Mouse (Mus musculus) heart, postnatal 0 days (tissue): ENCODE results near the gene Trim63. TPM values are rescaled to one million over a fixed set of nuclear protein-coding genes. Genes with fewer than 3 reads are reported as not detected.
"Not testable (repeated sequence)": the region's sequence is repeated elsewhere in the genome, so short reads cannot be mapped to it uniquely, and the experiment has no call there.

Experiments used
- ATAC-seq: fragments of 200-750 bp; cut with Nextera tagmentation; 2 replicates; pipeline ENCODE4 v1.8.0; 2017; ENCODE audit warnings: low read depth, moderate number of reproducible peaks, moderate library complexity; ENCODE audit not compliant: insufficient read depth
- DNase-seq: peaks from one replicate; pipeline ENCODE4 v3.0.0-alpha.2; 2016; ENCODE audit warnings: low spot score
- H3K27ac ChIP-seq: fragments of 300-500 bp; sonication (generic); 2 replicates; pipeline ENCODE4 v1.5.1; 2014; ENCODE audit warnings: low read depth, mild to moderate bottlenecking
- H3K27me3 ChIP-seq: fragments of 300-500 bp; sonication (generic); 2 replicates; pipeline ENCODE4 v1.6.1; 2014; ENCODE audit warnings: low read length, mixed read lengths; ENCODE audit not compliant: control insufficient read depth, insufficient read depth
- H3K36me3 ChIP-seq: fragments of 300-500 bp; sonication (generic); replicated peaks from 2 replicates; pipeline ENCODE4 v1.6.1; 2014; ENCODE audit warnings: low read length, mixed read lengths; ENCODE audit not compliant: control insufficient read depth, insufficient read depth
- H3K4me1 ChIP-seq: fragments of 300-500 bp; sonication (generic); 2 replicates; pipeline ENCODE4 v1.6.1; 2014; ENCODE audit warnings: antibody characterized with exemption; ENCODE audit not compliant: control insufficient read depth, insufficient read depth
- H3K4me2 ChIP-seq: fragments of 300-500 bp; sonication (generic); 2 replicates; pipeline ENCODE4 v1.6.1; 2014; ENCODE audit warnings: low read depth, mild to moderate bottlenecking, low read length, moderate library complexity
- H3K4me3 ChIP-seq: fragments of 300-500 bp; sonication (generic); 2 replicates; pipeline ENCODE4 v1.5.1; 2014; ENCODE audit warnings: low read depth, low read length
- H3K9ac ChIP-seq: fragments of 300-500 bp; sonication (generic); replicated peaks from 2 replicates; pipeline ENCODE4 v1.6.1; 2014; ENCODE audit warnings: low read depth, low read length, mixed read lengths
- H3K9me3 ChIP-seq: fragments of 300-500 bp; sonication (generic); replicated peaks from 2 replicates; pipeline ENCODE4 v1.6.1; 2016; ENCODE audit warnings: low read length; ENCODE audit not compliant: control insufficient read depth
- CTCF ChIP-seq: IDR thresholded peaks from 2 replicates; pipeline ENCODE4 v1.5.1; 2016; ENCODE audit warnings: antibody characterized with exemption, control low read depth, low read depth
- EP300 ChIP-seq: IDR thresholded peaks from 2 replicates; pipeline ENCODE4 v1.6.1; 2016; ENCODE audit warnings: antibody characterized with exemption, low read depth
- WGBS: fragments of 180-500 bp; shearing (Covaris S2); extraction: QIAGEN DNeasy Blood & Tissue Kit; methylation state at CpG from one replicate; pipeline ENCODE4 v1.1.7; 2014; 5-methylcytosine and 5-hydroxymethylcytosine counted together
- polyA plus RNA-seq: library from polyadenylated mRNA; unstranded; fragments of >200 nt; fragmentation: Nextera tagmentation; extraction: Ambion mirVana; gene quantifications from 2 replicates; pipeline ENCODE4 v1.2.1, GENCODE M21; 2015
- total RNA-seq: library from RNA; depleted of rRNA; stranded (reverse); fragments of >200 nt; gene quantifications from 2 replicates; pipeline ENCODE4 v1.2.3, GENCODE M21; 2014; ENCODE audit warnings: low replicate concordance; rRNA removed

The Trim63 gene
- total RNA-seq (168 and 170 TPM in 2 replicates), polyA plus RNA-seq (248 and 281 TPM in 2 replicates)

DNA sequence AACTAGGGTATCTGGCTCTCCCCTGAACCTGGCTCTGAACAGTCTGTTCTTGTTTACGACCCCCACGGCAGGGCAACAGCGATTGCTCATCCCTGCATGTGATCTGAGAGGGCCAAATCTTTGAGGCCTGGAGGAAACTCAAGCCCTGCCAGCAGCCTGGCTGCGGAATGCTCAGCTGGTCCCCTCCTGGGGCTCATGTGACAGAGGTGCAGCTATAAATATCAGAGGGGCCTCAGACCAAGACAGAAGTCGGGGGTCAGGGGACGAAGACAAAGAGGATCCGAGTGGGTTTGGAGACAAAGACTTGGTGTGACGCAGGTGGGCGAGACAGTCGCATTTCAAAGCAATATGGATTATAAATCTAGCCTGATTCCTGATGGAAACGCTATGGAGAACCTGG, at the start of gene Trim63:
Gene Trim63 (plus strand): TSS at position 245 of the 400 bp plus-strand sequence.
- Histone ChIP-seq H3K4me3 (peak within 1 kb of the TSS; percentile 63), H3K4me1 (peaks cover 26% of the 10 kb centered on the region), H3K27ac (peak within 1 kb of the TSS; percentile 94), H3K4me2 (peak within 1 kb of the TSS; percentile 63), H3K36me3 (peaks cover 13% of the 10 kb centered on the region; the same call in 1 of the 2 replicates), H3K9me3 (no peaks in the 10 kb centered on the region), H3K9ac (peak within 1 kb of the TSS; percentile 59), H3K27me3 (no peaks in the 10 kb centered on the region)
- ATAC-seq (peak; percentile 78), DNase-seq (peak; percentile 86)
- peak; percentile 92 for TF ChIP-seq EP300
- no peak for TF ChIP-seq CTCF
- 18% methylated on average over 11 of the region's 11 CpGs for WGBS

DNA sequence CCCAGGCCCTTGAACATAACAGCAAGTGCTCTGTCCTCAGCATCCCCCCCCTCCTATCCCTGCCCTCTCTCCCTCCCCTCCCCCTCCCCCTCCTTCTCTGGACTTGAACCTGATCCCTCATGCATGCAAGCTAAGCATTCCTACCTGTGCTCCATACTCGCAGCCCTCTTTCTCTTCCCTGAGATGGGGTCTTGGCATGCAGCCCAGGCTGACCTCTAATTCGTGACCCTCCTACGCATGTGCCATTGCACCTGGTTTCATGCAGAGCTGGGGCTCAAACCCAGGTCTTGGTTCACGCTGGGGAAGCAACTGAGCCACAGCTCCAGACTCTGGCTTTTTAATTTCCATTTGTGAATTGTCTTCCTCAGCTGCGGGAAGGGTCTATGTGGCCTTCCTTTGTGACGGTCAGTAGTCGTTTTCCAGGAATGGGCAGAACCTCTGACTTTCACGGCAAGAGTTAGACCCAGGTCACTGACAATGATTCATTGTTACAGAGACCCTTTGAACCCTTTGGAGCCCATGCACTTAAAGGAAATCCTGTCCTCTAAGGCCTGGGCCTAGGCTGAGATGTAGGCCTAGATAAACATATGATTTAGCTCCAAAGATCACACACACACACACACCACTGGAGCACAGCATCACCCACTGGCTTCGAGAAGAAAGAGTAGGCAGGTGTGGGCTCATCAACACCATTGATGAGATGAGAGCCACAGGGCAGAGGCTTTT, 48.9 kb upstream of the Trim63 start:
- H3K4me3 ChIP-seq: no peak overlapping the region
- no peak overlapping the region for H3K27ac ChIP-seq
- no peaks in the 10 kb centered on the region for H3K9me3 ChIP-seq
- DNase-seq: no peak
- no peaks in the 10 kb centered on the region for H3K36me3 ChIP-seq
- H3K4me2 ChIP-seq: no peak overlapping the region
- TF ChIP-seq CTCF (no peak), EP300 (no peak)
- no peak for ATAC-seq
- WGBS: 57% methylated on average over 9 of the region's 9 CpGs
- no peak overlapping the region for H3K9ac ChIP-seq
- H3K4me1 ChIP-seq: no peaks in the 10 kb centered on the region
- H3K27me3 ChIP-seq: no peaks in the 10 kb centered on the region

DNA sequence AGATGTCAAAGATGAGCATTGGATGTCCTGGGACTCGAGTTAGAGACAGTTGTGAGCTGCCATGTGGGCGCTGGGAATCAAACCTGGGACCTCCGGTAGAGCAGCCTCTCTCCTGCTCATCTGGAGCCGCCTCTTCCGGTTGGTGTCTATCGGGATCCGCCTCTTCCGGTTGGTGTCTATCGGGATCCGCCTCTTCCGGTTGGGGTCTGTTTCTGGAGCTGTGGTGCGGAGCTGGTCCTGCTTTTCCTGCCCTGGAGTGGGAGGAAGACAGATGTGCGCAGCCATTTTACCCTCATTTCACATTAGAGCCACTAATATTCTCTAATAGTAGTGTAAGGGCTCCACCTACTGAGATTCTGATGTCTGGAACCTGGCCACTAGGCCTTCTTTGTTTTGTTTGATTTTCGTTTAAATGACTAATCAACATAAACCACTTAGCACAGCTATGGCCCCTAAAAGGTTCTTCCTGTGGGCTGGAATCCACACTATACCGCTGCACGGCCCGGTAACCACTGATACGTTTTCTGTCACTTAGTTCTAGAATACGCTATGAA, 46.7 kb upstream of the Trim63 start:
- no peak overlapping the region for H3K4me2 ChIP-seq
- no peaks in the 10 kb centered on the region for H3K27me3 ChIP-seq
- no peak overlapping the region for H3K9ac ChIP-seq
- no peak overlapping the region for H3K27ac ChIP-seq
- WGBS: 84% methylated on average over 19 of the region's 19 CpGs
- H3K4me3 ChIP-seq: no peak overlapping the region
- H3K9me3 ChIP-seq: no peaks in the 10 kb centered on the region
- DNase-seq (no peak), ATAC-seq (no peak)
- H3K4me1 ChIP-seq: no peaks in the 10 kb centered on the region
- no peaks in the 10 kb centered on the region for H3K36me3 ChIP-seq
- no peak for TF ChIP-seq CTCF
- TF ChIP-seq EP300: no peak

DNA sequence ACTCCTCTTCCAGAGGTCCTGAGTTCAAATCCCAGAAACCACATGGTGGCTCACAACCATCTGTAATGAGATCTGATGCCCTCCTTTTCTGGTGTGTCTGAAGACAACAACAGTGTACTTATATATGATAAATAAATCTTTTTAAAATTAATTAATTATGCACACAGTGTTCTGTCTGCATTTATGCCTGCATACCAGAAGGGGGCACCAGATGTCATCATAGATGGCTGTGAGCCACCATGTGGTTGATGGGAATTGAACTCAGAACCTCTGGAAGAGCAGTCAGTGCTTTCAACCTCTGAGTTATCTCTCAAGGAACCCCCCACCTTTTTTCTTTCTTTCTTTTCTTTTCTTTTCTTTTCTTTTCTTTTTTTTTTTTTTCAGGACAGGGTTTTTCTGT, 45.3 kb upstream of the Trim63 start:
- not testable (repeated sequence) for H3K9ac ChIP-seq, H3K4me2 ChIP-seq, H3K27me3 ChIP-seq, H3K4me3 ChIP-seq, H3K36me3 ChIP-seq, H3K9me3 ChIP-seq, H3K27ac ChIP-seq, DNase-seq, H3K4me1 ChIP-seq, ATAC-seq
- peak; percentile 30 for TF ChIP-seq CTCF

DNA sequence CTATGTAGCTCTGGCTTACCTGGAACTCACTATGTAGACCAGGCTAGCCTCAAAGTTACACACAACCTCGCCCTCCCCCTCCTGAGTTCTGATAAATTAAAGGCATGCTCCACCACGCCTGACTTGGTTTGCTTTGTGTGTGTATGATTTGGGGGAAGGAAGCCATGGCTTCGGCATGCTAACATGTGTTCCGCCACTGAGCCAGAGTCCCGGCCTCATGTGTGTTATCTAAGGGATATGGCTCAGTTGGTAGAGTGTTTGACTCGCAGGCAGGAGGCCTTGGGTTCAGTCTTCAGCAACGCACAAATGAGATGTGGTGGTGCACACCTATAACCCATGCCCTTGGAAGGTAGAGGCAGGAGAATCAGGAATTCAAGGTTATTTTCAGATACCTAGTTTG, 42.9 kb upstream of the Trim63 start:
- ATAC-seq (no peak), DNase-seq (no peak)
- WGBS: 85% methylated on average over 7 of the region's 7 CpGs
- Histone ChIP-seq H3K9me3 (no peaks in the 10 kb centered on the region), H3K4me1 (peaks cover 5% of the 10 kb centered on the region; the same call in 1 of the 2 replicates), H3K9ac (no peak overlapping the region), H3K36me3 (peaks cover 9% of the 10 kb centered on the region), H3K27me3 (no peaks in the 10 kb centered on the region), H3K4me2 (no peak overlapping the region), H3K27ac (no peak overlapping the region), H3K4me3 (no peak overlapping the region)
- TF ChIP-seq CTCF (no peak), EP300 (no peak)
